Mouse (Mus musculus) C2C12 (cell line): Measurements from ENCODE around the gene Wiz.

Source experiments
- CEBPB ChIP-seq: IDR thresholded peaks from one replicate; pipeline ENCODE4 v1.6.1; 2011; ENCODE audit warnings: low read depth, mild to moderate bottlenecking, control low read depth, moderate library complexity
- CTCF ChIP-seq: IDR thresholded peaks from one replicate; pipeline ENCODE4 v1.5.1; 2011; ENCODE audit not compliant: control insufficient read depth, insufficient read depth, insufficient read length
- MAX ChIP-seq: IDR thresholded peaks from one replicate; pipeline ENCODE4 v1.6.1; 2011; ENCODE audit warnings: mild to moderate bottlenecking, control low read depth
- USF1 ChIP-seq: IDR thresholded peaks from one replicate; pipeline ENCODE4 v1.6.1; 2011; ENCODE audit warnings: low read depth, mild to moderate bottlenecking, control low read depth, moderate library complexity

GRCm38 (mm10) chr17:32364850-32365249, 24.4 kb downstream of the Wiz start:
- TF ChIP-seq CTCF (no peak), CEBPB (no peak), MAX (no peak), USF1 (no peak)
